Mouse (Mus musculus): Measurements from ENCODE around the gene Prodh2. TPM values are rescaled to one million over a fixed set of nuclear protein-coding genes. Genes with fewer than 3 reads are reported as not detected.
A peak's percentile ranks its signal among the peaks of the same experiment; 100 is the strongest.

Prodh2 gene
- total RNA-seq, 2 experiments from 2014 or later = not detected

DNA sequence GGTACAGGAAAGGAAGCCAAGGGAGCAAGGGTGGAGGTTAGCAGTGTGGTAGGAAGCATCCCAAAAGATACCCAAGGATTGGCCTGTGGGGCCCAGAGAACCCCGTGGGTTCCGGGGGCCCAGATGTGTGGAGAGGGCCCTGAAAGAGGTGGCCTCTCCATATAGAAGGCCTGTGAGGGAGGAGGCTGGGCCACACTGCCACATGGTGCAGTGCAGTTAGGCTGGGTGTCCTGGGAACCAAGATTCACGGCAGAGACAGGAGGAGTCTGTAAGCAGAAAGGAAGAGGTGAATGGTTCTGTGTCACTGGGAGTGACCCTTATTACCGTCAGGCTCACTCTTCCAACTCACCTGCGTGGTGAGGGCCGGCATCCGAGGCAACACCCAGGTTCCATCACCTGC, 47.1 kb downstream of the Prodh2 start:
- DNase-seq (ENCODE audit: low spot score in 2 of 2) = no peak

DNA sequence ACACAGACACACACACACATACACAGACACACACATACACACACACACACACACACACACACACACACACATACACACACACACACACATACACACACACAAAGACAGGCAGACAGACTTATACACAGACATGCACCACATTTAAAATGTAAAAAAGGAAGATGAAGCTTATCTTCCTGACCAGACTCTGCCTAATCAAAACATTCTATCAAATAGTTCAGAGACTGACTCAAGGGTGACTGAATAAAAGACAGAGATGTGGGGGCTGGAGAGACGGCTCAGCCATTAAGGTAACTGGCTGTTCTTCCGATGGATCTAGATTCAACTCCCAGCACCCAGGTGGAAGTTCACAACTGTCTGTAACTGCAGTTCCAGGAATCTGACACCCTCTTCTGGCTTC, 50.9 kb downstream of the Prodh2 start:
- no peak for DNase-seq (ENCODE audit: low spot score in 2 of 2)

DNA sequence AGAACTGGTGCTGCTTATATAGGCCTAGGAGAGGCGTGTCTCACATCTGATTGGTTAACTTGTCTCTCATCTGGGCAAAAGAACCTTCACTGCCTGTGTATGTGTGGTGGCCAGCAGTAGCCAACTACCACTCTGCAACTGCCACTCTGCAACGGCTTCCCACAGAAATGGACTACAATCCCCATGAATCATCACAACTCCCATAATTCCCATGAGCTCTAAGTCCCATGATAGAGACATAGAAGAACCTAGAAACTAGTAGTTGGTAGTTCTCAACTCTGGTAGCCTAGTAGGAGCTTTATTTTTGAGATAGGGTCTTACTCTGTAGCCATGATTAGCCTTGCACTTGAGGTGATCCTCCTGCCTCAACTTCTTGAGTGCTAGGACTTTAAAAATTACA, 56.5 kb downstream of the Prodh2 start:
- no peak for DNase-seq (ENCODE audit: low spot score in 2 of 2)

DNA sequence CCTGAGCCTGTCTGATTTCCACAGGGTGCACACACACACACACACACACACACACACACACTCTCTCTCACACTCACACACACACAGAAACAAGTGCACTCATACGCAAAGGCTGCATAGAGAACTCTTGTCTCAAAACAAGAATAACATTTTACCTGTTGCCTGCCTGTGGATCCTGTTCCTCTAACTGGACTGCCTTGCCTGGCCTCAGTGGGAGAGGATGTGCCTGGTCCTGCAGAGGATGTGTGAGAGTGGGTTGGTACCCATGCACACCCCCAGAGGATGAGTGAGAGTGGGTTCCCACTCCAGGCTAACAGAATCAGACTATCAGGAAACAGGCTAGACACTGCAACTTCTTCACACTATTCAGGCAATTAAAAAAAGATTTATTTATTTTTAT, 57.2 kb downstream of the Prodh2 start:
- DNase-seq (ENCODE audit: low spot score in 2 of 2) = no peak

DNA sequence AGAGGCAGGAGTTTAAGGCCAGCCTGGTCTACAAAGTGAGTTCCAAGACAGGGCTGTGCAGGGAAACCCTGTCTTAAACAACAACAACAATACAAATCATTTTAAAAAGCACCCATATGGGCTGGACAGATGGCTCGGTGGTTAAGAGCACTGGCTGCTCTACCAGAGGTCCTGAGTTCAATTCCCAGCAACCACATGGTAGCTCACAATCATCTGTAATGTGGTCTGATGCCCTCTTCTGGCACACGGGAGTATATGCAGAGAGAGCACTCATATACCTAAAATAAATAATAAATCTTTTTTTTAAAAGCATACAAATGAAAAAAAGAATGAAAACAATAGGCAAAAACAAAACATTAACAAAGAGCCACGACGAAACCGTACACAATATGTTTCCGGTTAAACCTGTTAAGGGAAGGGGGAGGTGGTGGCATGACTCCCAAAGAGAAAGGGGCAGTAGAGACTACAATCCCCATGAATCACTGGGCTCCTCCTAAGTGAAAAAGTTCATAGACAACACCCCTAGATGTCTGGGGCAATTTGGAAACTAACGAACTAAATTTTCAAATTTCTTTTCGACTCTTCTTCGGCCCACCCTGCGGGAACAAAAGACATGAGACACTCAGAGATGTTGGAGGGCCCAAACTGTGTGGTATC, 58.2 kb downstream of the Prodh2 start:
- DNase-seq (ENCODE audit: low spot score in 2 of 2) = no peak

DNA sequence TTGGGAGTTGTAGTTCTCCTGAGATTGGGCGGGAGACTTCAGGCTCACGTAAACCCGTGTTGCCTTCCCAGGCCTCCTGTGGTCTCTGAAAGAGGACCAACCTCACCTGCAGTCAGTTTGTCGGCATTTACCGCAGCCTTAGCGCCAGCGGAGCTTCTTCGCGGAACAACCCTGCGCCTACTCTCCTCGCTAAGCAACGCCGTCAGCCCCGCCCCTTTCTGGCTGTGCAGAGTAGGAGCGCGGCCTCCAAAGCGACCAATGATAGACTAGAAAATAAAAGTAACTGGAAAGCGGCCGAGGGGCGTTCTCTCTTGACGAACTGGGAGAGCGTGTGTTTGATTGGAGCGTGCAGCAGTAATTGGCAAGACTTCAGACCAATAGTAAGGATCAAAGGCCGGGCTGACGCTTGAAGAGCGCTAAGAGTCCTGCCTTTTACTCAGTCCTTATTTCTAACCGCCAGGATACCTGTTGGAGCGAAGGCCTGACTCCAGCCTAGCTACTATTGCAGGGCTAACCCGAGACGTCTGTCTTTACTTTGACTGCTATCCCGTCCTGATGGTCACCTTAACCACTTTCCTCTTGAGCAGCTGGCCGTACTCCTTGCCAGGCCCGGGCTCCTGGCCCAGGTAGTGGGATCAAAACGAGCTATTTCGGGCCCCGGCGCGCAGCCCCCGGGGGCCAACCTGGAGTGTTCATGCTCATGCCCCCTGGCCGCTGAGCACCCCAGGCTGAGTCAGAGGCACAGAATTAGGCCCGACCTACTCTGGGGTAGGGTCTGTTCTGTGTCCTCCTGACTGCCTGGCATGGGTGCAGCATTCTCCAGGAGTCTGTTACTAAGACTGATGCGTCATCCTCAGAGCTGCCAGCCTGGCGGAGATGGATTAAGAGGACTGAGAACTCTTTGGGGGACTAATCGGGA, 58.9 kb downstream of the Prodh2 start, which contains the start of the genes Hspb6 and Proser3:
Gene Hspb6, plus strand, starts transcription at position 77 of the 919 bp plus-strand sequence.
Gene Proser3, minus strand, starts transcription at position 198 of the 919 bp plus-strand sequence.
- DNase-seq (ENCODE audit: low spot score in 2 of 2) = peak; percentile 92 to 97

DNA sequence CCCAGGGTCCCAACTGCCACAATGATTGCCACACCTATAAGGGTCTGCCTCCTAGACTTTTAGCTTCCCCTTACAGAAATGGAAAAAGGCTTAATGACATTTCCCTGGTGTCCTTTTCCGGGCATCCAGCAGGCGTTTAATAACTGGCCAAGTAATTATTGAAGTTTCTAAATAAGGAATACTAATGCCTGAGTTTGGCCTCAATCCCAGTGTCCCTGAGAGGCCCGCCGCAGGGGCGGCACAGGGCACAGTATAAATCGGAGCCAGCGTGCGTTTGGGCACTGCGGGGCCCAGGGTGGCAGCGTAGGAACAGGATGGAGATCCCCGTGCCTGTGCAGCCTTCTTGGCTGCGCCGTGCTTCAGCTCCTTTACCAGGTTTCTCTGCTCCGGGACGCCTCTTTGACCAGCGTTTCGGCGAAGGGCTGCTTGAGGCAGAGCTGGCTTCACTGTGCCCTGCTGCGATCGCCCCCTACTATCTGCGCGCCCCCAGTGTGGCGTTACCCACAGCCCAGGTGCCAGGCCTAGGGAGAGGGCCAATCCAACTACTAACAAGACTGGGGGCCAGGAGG, 59.7 kb downstream of the Prodh2 start:
- peak in 1 of 2 experiments; percentile 45 for DNase-seq (ENCODE audit: low spot score in 2 of 2)

DNA sequence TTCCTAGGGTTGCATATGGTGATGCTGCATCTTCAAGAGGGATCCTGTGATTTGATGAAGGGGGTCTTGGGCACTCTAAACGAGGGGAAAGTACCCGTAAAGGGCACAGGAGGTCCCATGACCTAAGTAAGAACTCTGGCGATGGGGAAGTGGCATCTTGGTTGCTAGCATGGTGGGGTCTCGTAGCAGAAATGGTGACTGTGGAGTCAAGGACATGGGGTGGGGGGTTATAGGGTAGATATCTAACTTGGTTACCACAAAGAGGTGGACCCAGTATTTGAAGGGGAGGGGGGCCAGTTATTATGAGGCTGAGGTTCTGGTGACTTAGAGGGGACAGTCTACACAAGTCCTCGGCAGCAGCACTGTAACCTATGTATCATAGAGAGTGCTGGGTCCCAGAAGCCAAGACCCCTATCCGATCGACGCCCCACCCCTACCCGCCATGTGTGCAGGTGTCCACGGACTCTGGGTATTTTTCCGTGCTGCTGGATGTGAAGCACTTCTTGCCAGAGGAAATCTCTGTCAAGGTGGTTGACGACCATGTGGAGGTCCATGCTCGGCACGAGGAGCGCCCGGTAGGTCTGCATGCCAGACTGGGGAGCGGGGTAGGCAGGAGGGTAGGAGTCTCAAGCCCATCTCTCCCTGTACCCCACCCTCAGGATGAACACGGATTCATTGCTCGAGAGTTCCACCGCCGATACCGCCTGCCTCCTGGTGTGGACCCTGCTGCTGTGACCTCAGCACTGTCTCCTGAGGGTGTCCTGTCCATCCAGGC, 60.6 kb downstream of the Prodh2 start:
- DNase-seq (ENCODE audit: low spot score in 2 of 2) = no peak

DNA sequence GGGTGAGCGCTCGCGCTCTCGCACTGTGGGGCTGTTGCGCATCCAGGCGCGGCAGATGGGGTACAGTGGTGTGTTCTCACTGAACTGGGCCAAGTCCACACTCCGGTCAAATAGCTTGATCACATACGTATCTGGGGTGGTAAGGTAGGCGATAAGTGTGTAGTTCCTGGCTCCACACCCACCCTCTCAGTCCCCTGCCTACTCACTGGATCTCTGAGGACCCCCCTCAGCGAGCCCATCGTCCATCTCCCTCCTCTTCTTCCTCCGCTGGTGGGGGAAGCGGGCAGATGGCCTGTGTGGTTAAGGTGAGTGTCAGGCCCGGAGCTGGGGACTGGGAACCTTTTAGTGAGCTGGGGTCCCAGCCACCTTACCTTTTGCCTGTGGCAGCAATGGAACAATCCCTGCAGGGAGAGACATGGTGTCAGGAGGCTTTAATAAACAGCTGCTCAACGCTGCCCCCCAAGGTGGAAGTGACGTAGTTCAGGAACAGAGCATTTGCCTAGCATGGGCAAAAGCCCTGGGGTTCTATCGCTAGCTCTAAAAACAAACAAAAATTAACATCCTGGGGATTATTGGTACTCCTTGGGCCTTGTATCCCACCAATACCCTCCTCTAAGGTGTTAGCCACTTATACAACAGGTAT, 63.6 kb downstream of the Prodh2 start:
- DNase-seq (ENCODE audit: low spot score in 2 of 2) = no peak

DNA sequence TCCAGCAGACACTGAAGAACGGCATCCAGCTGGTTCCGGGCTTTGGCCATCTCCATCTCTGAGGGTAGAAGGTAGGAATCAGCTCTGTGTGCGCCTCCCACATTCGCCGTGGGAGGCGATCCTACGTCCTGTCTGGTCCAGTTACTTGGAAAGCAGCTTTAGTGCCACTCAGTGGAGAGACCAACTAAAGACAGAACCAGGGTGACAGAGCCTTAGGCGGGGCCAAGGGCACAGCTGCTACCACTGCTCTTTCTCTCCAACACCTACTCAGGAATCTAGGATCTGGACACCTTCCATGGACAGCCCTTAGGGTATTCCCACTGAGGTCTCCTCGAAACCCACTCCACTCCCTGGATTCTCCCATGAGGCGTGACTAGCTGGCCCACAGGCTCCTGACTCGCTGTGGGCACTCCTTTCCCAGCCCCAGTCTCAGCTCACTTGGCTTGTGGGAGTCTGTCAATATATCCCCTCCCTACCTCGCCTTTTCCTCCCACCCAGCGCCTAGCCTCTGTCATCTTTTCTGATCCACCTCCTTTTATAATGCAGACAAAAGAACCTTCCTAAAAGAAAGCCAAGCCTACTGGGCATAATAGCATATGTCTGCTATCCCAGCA, 64.6 kb downstream of the Prodh2 start:
- DNase-seq (ENCODE audit: low spot score in 2 of 2) = peak in 1 of 2 experiments; percentile 40

DNA sequence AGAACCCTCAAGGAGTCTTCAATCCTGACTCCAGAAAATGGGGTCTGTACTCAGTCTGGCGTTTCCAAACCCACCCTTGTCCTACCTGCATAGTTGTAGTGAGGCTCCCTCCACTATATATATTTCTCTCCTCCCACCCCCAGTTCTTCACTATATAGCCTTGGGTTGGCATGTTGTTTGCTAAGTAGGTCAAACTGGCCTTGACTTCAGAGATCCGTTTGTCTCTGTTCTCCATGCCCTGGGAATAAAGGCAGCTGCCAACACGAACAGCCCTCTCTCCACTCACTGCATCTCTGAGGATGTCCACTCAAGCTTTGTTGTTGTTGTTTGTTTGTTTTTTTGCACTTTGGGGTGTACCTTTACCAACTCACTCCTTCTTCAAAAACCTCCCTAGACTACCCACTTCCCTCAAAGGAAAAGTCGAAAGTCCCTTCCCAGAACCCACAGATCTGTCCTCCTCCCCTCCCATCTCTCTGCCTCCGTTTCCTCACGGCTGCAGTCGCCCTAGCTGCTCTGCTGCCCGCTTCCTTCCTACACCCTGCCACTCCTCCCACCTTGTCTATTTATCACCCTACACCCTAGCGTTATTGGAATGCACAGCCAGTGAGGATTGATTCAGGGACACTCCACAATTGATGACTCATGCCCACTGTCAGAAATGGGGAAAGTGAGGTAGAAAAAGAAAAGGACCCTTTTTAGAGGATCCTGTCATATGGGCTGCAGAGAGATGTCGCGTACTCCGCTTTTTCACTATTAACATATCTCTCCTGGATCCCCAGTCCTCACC, 65.4 kb downstream of the Prodh2 start:
- DNase-seq (ENCODE audit: low spot score in 2 of 2) = no peak

DNA sequence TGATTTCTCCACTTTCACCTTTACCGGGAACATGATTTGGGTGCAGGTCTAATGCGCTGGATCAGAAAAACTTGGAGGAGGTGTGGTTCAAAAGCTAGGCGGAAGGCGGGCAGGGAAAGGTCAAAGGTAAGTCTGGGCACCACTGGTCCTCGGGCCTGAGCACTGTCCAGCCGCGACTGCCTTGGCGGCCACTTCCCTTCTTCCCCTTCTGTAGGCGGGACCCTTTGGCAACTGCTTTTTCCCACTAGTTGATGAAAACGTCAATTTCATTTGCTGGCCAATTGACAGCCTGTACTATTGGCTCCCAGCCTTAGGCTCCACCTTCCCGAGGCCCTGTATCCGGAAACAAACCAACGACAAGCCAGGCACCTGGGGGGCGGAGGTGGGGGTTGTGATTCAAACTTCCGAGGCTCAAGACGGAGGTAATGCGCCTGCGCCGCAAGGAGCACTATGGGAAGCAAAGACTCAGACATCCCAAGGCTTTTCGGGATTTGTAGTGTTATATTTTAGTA, 66.1 kb downstream of the Prodh2 start, which contains the start of gene Lin37:
Gene Lin37, minus strand, starts transcription at position 396 of the 512 bp plus-strand sequence.
- peak; percentile 96 to 98 for DNase-seq (ENCODE audit: low spot score in 2 of 2)

DNA sequence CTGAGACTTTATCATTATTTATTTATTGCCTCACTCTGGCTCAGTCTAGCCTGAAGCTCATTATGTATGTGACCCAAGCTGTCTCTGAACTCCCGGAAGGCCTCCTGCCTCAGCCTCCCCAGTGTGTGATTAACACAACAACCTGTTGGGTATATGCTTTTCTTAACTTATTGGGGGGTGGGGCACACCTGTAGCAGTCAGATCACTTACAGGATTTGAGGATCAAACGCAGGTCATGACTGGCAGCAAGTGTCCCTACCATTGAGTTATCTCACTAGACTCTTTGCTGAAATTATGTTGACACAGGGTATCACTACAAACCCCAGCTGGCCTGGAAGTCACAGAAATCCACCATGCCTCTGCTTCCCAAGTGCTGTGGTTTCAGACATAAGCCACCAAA, 66.9 kb downstream of the Prodh2 start:
- DNase-seq (ENCODE audit: low spot score in 2 of 2) = no peak

DNA sequence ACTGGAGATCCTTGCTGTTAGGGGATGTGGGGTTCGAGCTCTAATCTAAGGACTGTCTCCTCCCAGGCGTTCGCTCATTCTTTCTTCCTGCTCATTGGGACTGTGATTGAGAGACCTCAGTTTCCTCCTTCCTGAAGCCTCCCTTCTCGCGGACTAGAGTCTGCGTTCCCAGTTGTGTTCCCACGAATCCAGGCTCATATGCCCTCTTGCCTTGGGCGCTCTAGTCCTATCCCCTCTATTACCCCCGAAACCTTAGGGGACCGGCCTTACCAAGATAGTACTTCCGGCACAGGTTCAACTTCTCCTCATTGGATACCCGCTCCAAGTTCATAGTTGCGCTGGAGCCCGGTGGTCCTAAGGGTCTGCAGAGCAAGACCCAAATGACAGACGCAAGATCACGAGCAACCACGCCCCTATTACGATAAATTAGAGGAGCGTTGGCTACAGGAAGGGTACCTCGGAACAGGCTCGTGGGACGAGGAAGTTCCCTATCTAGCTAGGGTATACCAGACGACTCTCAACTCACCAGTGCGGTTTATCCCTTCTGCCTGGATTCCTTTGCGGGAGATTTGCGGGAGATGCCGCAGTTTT, 69.2 kb downstream of the Prodh2 start:
- DNase-seq (ENCODE audit: low spot score in 2 of 2) = peak in 1 of 2 experiments; percentile 24
